Mouse (Mus musculus): Measurements from ENCODE around the gene Cep78.

Cep78 gene

DNA sequence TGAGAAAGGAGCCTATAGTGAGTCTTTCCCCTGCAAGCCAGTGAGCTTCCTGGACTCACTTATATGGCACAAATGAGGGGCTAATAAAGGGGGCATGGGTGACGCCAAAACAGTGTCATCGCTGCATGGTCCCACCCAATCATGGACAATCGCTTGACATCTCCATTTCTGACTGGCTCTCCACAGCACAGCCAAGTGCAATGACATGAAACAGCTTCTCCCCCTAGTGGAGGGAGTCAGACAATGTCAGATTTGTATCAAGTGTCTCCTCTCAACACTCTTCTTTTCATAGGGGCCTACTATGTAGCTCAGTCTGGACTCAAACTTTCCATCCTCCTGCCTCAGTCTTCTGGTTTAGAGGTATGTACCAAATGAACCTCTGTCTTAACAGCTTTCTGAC, 19.7 kb downstream of the Cep78 start:
- peak; percentile 49 for DNase-seq

DNA sequence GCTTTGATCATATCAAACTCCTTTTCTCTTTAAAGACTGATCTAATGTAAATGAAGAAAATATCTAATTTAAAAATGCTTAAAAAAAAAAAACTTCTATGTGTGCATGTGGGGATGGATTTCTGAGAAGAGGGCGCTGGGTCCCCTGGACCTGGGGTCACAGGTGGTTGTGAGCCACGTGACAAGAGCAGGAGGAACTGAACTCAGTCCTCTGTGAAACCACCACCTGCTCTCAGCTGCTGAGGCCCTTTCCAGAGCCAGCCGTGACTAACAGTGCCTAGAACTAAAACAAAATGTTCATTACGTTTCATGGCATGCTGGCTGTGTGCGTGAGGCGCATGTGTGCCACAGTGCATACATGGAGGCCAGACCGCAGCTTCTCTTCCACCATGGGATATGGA, 20.3 kb downstream of the Cep78 start:
- DNase-seq: no peak

DNA sequence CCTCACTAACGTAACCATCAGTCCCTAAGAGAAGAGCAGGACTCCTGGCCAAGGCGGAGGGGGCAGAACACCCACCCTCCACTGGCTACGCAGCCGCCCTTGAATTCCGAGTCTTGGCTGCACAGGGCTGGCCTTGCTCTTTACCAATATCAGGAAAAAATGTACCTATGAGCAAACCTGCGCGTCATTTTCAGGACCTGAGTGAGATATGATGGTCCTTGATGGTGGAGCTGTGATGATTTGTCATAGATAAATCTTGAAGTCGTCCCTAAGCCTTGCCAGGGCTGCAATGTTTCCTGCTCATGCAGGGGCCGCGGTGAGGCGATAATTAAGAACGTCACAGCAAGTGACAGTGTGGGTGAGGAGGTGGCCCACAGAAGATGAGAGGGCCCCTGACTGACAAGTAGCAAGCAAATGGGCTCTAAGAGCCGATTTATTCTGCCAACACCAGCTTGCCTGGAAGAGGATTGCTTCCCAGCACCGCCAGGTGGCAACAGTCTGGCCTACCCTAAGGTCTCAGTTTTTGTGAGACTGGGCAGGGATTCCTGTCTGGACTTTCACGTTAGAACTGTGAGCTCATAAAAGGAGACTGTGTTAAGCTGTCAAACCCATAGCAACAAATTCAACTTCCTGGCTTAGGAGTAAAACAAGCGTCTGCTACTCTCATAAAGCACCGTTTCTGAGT, 21.6 kb downstream of the Cep78 start:
- no peak for DNase-seq

DNA sequence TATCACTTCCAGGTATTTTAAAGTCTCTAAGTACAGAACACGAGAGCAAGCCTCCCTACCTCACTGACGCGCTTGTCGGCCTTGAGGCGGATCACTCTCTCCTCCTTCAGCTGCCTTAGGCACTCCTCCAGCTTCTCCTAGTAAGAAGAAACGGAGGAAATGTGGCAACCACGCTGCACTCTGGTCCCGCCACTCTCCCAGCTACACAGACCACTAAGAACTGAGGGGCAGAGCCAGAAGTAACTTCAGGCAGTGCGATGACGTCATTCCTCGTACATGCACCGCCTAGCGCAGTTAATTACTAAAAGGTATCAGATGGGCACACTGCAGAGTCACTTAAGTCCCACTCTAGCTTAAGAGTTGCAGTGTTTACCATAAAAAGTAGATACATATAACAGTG, 22.5 kb downstream of the Cep78 start:
- DNase-seq: no peak

DNA sequence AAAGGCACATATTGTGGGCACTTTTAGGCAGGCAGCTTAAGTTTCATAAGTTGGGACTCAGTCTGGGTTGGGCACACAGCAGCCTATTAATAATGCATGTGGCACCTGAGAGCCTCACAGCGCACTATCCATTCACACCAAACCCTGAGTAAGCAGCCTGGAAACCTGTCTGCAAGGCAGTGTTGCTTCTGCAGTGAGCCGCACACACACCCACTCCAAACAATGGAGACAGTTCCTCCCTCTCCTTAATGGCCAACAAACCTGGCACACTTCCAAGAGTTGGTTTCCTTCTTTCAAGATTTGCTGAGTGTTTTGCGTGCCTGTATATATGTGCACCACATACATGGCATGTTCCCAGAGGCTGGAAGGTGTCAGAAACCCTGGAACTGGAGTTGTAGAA, 34.6 kb downstream of the Cep78 start:
- no peak for DNase-seq

DNA sequence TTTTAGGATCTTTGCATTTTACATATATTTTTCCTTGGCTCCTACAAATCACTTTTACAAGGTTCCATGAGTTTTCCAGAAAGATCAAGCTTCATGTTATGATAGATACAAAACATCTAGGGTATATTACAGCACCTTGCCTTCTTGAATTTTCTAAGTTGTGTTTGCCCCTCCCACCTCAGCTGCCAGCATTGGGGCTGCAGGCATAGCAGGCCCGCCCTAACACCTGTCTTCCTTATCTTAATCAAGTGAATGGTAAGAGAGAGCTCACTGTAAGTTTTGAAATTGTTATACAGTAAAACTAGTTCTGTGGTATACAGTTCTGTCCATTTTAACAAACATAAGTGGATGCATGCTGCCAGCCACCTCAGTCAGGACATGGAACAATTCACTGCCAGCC, 35.9 kb downstream of the Cep78 start:
- no peak for DNase-seq

DNA sequence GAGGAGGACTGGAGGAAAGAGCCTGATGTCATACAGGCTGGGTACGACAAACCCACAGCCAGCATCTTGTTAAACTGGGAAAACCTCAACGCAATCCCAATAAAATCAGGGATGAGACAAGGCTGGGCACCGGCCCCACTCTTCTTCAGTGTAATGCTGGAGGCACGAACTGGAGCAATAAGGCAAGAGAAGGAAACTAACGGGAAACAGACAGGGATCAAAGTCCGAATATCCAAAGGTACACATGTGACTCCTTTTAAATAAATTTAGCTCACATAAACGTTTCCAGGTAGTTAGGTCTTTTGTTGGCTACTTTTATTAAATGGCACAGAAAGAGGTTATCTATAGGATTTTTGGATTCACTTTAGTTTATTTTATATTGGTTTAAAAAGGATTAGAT, 36.4 kb downstream of the Cep78 start:
- DNase-seq: no peak

DNA sequence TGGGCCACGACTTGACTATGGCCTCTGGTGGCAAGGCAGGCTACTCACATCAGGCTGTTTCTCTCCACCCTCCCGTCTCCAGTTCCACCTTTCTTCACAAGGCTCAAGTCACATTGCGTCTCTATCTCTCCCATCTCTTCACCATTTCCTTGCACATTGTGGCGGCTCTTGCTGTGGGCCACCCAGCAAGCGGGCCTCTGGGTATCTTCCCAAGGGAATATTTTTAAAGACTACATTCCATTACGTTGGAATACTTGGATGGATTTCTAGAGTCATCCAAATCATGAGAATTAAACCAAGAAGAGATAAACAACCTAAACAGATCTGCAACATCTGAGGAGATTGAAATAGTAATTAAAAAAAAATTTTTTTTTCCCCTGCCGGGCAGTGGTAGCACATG, 37.6 kb downstream of the Cep78 start, which contains the start of gene Psat1:
TSS of gene Psat1 (minus strand) at position 101 of the 400 bp plus-strand sequence.
- DNase-seq: no peak

DNA sequence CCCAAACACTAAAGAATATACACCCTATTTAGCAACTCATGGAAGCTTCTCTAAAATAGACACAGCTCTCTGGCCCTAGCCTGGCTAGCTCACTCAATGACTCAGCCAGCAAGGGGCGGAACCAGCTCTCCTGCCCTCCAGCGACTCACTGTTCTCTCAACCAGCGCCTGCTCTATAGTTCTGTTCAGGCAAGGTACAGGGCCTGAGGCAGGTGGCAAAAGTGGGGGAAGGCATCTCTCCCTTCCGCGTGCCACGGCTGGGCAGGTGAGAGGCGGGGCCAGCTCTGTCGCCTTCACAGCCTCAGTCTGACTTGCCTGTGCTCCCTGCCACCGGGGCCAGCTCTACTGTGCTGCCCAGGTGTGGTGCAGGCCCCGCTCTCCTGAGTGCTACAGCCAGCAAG, 38.1 kb downstream of the Cep78 start:
- no peak for DNase-seq

DNA sequence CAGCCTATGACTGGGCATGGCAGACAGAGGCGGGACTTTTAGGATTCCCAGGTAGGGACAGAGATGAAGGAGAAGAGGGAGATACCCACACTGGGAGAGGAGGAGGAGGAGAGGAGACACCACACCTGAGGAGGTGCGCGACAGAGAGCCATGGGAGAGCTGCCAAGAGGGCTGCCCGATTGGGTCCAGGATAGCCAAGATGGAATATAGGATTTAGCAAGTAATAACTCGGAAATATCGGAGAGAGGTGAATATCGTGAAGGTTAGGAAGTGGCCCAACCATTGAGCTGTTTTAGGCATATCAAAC, 41.7 kb downstream of the Cep78 start:
- DNase-seq: no peak

DNA sequence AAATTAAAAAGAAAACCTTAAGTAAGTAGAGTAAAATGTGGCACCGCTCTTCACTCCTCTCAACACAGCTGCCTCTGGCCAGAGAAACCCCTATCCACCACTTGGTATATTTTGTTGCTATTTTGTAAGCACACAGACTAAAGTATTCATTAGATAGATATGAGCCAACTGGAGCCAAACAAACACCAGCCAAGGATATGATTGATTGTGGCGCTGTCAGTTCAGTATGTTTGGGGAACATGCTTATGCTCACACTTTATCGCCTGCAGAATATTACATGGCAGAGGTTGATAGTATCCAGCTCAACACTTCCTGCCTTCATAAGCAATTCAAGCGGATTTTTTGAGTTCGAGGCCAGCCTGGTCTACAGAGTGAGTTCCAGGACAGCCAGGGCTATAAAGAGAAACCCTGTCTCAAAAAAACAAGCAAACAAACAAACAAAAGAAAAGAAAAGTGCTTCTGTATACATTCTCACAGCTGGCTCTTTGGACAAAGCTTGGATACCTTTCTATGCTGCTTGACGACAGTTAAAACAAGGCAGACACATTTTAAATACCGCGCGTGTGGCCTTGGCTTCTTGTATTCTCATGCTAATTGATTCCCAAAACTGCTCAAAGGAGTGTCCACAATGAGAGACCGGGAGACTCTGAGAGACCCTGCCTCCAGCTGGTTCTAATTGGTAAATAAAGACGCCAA, 42.2 kb downstream of the Cep78 start:
- no peak for DNase-seq

DNA sequence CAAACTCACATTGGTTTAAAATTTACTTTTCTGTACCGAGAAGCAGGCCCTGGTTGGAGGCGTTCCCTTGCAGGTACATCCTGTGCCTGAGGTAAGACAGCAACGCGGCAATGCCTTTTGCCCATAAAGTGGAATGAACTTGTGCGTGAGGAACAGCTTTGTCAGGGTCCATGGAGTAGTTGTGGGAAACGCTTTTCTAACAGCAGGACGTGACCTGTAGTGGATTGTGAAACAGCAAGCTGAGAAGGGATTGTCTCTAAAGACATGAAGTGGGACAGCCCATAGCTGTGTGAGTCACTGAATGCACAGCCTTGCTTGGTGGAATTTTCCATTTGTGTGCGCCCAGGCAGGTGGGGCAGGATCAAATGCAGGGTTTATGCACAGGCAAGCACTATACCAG, 43.4 kb downstream of the Cep78 start:
- no peak for DNase-seq

DNA sequence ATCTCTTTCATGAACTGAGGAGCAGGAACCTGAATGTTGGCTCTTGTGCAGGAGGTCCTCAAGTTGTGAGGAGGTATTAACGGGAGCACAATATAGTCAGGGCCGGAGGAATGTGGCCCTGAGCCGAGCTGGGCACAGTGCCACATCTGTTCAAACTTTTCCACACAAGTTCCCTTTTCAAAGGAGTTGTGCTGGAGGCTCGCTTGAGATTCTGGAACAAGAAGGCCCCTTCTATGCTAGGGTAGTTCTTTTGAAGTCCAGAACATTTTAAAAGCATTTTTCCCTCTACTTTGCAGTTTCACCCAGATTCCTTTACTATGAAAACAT, 59.1 kb downstream of the Cep78 start:
- DNase-seq: no peak

DNA sequence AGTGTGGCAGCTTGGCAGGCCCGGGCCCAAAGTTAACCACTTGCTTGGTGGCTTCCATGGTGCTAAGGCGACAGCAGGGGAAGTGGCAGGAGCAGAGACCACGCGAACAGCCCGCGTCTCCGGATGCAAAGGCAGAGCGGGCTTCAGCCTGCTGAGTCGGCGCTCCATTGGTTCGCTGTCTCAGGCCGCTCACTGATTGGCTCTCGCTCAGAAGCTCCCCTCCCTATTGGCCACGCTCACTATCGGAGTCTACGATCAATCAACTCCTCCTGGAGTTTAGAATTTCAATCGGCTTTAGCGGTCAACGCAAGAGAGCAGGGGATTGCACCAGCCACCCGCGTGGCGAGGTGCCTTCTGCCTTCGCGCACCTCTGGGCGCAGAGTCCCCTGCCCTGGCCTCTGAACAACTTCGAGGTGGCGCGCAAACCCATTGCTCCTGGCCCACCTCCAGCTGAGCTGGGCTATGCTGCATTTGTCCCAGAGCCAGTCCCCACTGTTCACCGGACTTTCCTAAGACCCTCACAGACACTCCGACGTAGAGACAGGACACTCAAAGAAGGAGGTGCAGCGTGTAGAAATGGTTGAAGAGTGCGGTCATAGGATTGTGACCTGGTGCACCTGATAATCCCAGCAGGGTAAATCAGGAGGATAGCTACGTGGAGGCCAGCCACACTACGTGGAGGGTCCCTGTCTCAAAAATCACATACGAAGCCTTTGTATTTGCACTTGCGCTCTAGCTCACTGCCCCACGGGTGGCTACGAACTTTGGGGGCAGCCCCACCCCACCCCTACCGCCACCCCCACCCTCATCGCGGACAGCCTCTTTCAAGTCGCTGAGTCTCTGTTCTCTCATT, 59.7 kb downstream of the Cep78 start:
- DNase-seq: peak; percentile 87

DNA sequence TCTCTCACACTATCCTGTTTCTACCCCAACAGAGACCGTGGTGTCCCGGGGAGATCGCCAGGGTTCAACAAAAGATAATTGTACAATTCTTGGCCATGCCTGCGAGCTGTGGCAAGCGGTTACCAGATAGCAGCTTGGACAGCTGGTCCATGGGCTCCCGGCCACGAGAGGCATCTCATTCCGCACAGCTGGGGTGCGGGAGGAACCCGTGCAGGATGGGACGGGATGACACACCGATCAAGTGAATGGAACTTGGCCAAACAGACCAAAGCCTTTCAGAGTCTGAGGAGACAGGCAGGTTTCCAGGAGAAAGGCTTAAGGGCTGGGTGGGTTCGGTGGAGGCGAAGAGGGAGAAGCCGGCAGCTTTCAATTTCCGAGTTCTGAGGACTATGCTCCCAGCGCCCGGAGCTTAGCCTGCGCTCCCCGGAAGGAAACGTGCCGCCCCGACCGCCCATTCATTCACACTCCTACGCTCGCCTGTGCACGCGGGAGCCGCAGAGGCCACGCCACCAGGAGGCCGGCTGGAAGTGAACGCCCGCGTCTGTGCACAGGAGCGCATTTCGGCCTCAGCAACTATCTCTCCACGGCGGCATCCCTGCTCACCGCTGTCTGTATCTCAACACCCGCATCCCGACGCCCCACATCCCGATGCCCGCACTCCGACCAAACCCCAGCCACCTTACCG, 60.5 kb downstream of the Cep78 start:
- DNase-seq: peak; percentile 70

DNA sequence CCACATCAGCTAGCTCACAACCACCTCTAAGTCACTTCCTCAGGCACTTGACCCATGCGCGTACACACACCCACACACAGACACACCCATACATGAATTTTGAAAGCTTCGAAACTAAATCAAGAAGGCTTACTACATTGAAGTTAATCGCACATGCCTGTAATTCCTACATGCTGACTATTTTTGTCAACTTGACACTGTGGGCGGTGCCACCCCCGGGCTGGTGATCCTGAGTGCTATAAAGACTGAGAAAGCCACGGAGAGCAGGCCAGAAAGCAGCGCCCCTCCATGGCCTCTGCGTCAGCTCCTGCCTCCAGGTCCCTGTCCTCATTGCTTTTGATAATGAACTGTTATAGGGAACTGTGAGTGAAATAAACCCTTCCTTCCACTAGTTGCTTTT, 61.4 kb downstream of the Cep78 start:
- DNase-seq: peak; percentile 22

DNA sequence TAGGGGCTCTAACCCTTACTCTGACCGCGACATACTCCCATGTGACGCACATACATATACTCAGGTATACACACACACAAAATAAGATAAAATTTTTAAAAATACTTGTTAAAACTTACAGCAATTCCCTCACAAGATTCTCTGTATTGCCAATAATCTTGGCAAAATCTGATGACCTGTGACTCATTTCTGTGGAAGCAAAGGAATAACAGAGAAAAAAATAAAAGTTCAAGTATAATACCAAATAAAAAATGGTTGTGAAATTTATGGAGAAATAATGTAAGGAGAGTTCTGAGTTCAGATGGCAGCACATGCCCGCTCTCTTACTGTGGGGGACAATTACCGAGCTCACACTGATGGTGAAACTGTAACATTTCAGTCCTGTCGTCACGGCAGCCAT, 65.5 kb downstream of the Cep78 start:
- DNase-seq: no peak

DNA sequence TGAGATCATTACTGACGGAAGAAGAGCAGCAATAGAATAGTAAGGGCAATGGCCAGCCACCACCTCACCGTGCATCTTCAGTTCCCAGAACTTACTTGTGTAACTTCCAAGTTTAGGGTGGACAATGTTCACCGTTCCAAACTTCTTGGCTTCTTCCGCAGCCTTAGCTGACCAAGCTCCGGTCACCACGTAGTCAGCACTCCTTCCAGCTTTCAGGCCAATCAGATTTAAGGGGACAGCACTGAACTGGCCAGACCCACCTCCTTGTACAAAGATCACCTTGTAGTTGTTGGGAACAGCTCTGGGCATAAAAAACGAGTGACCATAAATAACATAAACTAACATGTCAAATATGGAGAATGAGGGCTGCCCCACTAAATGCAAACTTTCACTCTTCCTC, 66.7 kb downstream of the Cep78 start:
- DNase-seq: no peak

DNA sequence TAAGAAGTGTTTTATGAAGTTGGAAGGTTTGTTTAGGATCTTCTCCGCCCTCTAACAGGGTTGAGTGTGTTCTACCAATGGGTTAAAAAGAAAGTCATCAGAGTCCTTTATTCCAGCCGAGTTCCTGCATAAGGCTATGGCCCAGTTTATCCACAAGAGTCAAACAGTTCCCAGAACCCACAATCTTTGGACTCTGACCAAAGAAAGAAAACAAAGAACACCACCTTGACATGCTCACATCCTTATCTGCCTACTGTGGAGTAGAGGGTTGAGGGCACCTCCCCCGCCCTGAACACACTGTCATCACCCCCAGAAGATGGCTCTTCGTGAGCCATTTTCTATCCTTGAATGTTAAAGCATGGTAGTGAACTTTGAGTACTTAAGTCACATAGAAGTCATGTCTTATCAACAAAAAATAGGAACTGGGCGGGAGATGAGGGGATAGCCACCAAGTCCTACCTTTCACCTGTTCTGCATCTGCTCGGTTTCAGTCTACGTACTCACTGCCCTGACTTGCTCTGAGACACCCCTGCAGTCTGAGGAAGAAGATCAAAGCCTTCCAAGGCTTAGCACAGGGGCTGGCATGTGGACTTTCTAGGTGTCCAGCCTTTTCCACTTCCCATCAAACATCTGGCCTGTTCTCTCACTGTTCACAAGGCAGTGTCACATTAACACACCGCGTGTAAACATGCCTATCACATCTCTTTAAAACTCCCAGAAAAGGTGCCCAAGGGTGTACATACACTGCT, 71.4 kb downstream of the Cep78 start:
- no peak for DNase-seq

DNA sequence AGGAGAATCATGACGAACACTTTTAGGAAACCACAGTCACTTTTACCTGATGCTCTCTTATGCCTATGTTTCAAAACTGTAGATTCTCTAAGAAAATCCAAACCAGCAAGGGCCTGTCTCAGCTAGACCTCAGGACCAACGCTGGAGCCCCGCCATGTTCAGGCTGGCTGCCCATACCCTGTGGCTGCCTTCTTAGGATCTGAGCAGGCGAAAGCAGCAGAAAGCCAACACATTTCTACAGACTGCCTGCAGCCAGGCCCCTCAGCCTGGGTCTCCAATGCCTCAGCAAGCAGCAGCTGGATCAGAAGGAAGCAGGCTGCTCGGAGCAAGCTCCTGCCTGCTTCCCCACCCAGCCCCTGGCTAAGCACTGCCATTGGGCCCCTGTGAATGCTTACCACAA, 73.3 kb downstream of the Cep78 start:
- no peak for DNase-seq

DNA sequence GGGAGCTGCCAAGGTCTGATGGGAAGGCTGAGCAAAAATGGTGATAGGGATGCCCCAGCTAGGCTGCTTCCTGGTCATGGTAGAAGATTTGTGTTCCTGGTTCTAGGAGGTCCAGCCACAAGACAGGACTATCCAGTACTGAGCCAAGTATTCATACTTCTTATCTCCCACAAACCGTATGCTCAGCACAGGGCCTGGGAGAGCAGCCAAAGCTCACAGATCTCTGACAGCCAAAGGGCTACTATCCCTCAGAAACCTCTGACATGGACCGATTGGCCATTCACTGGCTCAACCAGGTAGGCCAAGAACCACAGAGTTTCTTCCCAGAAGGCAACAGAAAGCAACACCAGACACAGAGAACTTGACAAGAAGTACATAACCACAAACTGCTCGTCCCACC, 73.8 kb downstream of the Cep78 start:
- DNase-seq: no peak

DNA sequence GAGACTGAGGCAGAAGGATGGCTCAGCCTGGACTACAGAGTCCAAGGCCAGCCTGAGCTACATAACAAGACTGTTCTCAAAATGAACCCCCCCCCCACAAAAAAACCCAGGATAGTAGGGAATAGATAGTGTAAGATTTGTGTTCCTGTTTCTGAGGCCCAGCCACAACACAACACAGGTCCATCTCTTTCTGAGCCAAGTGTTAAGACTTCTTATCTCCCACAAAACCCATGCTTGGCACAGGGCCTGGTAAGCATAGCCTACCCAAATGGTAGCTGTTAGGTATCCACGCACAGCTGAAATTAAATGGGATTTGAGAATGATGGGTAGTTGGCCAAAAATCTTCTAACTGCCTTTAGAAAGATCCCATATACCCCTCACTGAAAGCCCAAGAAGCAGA, 74.3 kb downstream of the Cep78 start:
- no peak for DNase-seq

DNA sequence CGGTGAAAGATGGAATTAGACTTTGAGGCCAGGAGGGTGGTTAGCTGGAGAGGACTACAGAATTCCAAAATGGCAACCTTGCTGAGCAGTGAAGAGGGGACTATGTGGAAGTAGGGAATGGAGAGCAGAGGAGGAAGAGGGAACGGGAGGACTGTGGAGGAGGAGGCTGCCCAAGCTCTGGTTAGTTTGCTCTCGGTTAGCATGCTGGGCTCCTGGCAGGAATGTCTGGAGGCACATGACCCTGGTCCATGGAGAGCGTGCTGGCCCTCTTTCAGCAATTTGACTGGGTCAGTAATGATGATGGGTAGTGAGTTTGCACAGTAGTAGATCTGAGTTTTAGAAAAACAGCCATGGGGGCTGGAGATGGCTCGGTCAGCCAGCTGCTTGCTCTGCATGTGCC, 76.8 kb downstream of the Cep78 start:
- no peak for DNase-seq

Data from thymus, postnatal 14 days (tissue).